Mouse (Mus musculus): Measurements from ENCODE around the gene Adgrf5.
"Not testable (repeated sequence)": the region's sequence is repeated elsewhere in the genome, so short reads cannot be mapped to it uniquely, and the experiment has no call there.

Adgrf5 gene

DNA sequence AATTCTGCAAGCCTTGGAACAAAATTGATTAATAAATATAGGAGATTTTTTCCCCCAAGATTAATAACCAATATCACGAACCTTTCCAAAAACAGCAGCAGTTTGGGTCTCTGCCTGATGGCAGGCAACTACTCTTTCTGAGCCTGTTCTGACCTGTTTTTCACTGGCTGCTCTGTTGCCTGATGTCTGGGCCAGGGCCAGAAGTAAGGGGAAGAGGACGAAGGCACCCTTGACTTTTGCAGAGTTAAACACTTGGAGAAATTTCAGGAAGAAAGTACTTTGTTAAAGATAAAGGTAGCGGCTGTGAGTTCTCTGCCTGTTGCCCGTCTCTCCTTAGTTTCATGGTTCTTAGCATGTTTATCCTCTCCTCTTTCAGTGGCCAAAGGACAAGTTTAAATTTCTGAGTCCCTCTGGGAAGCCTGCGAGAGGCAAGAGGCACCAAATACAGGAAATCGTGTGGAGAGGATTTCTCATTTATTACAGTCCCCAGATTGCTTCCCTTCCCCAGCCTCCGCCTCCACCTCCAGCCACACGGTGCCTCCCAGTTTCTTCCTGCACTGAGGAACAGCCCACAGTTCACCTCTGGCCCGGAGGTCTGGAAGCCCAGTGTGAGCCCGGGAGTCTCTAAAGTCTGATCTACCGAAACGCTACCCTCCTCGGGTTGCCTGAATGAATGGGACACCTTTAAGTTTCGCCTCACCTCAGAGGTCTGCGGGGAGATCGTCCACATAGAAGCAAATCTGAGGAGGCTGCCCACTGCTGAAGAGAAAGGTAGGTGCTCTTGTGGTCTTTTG is at the start of gene Adgrf5:
Adgrf5 (plus strand) TSS at position 626 of the 794 bp plus-strand sequence.
- peak; percentile 58 to 75 for DNase-seq

- peak; percentile 23 to 50 for DNase-seq
Observed at GRCm38 (mm10) chr17:43325986-43326671, 34.1 kb upstream of the Adgrf5 start.

DNA sequence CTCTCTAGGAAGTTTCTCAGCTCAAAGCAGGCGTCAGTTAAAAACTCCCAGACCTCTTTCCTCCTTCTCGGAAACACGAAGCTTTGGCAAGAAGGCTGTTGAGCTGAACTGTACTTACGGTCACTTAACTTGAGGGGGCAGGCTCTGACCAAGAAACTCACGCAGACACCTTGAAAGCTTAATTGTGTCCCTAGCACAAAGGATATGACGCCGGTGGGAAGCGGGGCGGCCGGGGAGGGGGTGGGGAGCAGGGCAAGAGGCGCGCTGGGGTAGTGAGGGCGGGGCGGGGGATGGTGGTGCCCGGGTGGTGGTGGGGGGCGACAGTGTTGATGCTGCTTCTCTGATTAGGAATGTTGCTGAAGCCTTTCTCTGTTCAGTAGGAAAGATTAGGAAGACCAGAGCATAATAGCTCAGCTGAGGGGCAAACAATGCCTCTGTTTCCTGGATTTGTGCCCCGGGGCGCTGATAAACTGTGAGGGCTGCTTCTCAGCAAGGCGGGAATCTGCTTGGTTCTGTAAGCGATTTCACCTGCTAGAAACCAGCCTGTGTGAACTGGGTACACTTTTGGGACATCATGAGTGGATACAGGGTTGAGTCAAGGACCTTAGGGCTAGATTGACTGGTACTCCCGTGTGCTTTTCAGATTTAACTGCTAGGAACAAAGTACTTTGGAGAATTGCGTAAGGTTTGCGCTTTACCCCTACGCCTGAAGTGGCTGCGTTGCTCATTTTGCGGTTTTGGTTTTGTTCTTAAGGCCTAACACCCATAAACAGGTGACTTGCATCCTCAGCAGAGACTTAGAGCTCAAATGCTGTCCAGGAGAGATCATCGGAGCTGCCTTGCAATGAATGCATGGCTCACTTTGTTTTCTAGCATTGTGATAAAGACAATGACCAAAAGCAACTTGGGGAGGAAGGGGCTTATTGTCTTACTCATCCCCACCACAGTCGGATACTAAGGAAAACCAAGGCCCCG is 33.2 kb upstream of the Adgrf5 start:
- peak; percentile 71 to 83 for DNase-seq

DNA sequence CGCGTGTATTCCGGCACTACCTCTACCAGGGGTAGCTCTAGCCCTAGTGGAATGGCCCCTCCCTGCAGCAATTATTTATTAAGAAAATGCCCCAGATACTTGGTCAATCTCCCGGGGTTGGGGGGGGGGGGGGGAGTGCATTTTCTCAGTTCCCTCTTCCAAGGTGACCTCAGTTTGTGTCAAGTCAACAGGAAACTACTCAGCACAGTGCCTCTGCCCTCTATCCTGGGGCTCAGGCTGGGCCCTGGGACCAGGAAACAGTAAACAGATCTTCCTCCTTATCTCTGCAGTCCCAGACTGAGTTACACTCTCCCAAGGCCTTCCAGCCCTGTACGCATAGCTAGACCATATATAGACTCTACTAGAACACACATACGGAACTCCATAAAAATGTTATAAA is 32.4 kb upstream of the Adgrf5 start:
- DNase-seq = no peak

- DNase-seq = no peak
Observed at GRCm38 (mm10) chr17:43329216-43329615, 31.0 kb upstream of the Adgrf5 start.

- DNase-seq = no peak
Observed at GRCm38 (mm10) chr17:43329761-43330183, 30.5 kb upstream of the Adgrf5 start.

DNA sequence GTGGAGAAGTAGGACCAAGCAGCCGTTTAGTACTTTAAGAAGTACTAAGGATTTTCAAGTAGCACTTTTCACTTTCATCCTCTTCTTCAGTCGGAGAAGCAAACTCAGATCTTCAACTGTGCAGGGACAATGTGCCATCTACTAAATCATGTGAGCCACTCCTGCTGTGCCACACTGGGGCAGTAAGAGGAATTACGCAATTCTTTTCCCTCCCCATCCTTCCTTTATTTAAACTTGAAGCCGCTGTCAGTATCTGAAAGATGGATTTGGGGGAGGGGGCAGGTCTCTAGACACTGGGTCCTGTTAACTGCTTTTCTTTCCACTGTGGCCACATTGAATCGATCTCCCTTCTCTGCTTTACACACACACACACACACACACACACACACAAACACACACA is 27.6 kb upstream of the Adgrf5 start:
- DNase-seq = no peak

DNA sequence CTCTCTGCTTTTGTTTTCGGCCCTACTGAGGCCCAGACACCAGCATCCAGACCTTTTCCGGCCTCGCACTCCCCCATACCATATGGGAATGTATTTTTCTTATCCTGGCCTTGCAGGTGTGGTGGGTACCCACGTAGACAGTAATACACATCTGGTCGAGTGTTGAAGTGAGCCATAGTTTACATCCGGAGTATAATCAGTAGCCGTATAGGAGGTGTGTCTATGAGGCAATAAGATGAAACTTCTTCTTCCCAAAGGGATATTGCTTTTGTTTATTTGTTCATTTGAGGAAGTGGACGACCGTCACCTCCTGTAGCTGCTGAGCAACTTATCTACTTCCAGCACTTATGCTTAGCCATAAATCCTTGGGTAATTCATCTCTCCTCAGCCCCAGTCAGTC is 26.2 kb upstream of the Adgrf5 start:
- DNase-seq = no peak

DNA sequence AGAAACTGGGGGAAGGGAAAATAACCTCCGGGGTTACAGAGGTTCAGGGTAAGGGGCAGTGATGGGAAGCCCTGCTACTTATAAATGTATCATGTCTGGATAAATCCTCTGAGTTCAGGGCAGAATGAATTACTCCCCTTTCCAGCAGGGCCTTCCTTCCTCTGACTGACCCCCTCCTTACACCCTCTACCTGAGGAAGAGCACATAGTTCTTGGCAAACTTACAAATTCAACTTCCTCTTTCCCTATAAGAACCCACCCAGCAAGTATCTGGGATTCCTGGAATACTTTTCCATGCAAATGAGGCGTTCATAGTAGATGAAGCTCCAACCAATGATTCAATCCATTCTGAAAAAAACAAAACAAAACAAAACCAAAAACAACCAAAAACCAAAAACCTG is 22.6 kb upstream of the Adgrf5 start:
- DNase-seq = no peak

GRCm38 (mm10) chr17:43338279-43338678 is 22.0 kb upstream of the Adgrf5 start:
- DNase-seq = no peak

GRCm38 (mm10) chr17:43346499-43346898 is 13.8 kb upstream of the Adgrf5 start:
- DNase-seq = not testable (repeated sequence)

DNA sequence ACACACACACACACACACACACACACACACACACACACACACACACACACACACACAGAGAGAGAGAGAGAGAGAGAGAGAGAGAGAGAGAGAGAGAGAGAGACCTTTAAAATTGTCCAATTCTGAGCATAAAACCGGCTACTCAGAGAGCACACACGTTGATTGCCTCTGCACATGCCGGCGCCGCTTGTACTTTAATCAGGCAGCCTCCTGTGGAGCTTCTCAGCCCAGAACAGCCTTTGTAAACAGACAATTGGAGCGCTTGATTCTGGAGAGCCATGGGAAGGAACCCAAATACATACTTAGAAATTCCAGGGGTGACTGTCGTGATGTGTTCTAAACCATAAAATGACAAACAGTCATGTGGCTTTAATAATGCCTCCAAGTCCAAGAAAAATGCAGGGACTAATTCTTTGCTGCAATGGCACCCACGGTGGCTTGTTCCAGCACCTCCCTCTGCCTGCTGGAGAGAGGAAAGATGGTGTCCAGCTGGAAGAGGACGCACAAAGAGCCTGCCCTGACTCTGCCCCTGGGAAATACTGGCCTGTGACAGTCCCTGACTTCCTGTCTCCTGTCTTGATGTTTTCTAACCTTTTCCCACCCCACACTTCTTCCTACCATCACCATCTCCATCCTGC is 2.2 kb upstream of the Adgrf5 start:
- no peak for DNase-seq

- DNase-seq = no peak
Observed at GRCm38 (mm10) chr17:43361021-43361420, 770 bp downstream of the Adgrf5 start.

- DNase-seq = peak in 1 of 2 experiments; percentile 52
Observed at GRCm38 (mm10) chr17:43362362-43362761, 2.1 kb downstream of the Adgrf5 start.

- DNase-seq = no peak
Observed at GRCm38 (mm10) chr17:43362881-43363280, 2.6 kb downstream of the Adgrf5 start.

DNA sequence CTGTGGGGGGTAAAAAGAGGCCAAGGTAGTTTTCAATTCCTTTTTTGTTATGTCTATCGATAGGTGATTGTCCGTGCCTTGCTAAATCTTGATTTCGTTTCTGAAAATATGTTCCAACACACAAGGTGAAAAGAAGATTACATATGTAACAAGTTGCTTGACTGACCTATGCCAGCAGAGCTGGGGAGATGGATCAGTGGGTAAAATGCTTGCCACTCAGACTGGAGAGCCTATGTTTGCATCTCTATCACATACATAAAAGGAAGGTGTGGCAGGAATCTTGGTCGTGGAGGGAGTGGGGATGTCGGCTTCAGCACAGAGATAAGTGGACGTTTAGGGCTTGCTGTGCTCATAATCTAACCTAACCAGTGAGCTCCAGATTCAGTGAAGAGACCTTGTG is 3.7 kb downstream of the Adgrf5 start:
- DNase-seq = no peak

DNA sequence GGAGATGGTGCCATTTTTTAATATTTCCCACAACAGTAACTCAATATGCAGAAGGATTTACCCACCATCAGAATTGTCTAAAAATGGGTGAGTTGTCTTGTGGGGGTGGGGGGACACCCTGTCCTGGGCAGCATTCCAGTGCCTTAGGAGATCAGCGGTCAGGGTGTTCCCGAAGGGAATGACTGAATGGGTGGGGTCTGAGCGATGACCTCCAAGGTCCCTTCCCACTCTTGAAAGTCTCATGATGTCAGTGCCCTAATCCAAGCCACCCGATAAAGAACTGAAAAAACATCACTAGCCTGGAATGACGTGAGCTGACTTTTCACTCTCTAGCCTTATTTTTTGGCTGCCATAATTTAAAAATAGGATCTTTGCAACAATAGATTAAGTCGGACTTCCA is 5.0 kb downstream of the Adgrf5 start:
- no peak for DNase-seq

DNA sequence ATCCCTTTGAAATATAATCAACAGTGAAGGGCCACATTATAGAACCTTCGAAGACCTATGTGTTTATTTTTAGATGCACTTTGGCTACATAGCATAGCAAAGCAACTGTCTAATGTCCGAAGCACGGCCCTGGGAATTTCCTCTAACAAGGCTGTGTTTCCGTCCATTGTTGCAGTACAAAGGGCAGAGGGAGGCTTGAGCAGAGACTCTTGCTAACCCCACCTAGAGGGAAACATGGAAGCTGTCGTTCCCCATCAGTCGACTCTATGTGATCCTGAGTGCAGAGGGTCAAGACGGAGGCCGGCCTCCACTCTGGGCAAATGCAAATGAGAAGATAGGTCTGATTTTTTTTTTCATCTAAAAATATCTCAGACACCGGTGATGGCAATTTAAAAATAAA is 6.2 kb downstream of the Adgrf5 start:
- DNase-seq = peak; percentile 38 to 43

- DNase-seq = no peak
Observed at GRCm38 (mm10) chr17:43368171-43368576, 7.9 kb downstream of the Adgrf5 start.

GRCm38 (mm10) chr17:43372604-43373003 is 12.4 kb downstream of the Adgrf5 start:
- DNase-seq = no peak

DNA sequence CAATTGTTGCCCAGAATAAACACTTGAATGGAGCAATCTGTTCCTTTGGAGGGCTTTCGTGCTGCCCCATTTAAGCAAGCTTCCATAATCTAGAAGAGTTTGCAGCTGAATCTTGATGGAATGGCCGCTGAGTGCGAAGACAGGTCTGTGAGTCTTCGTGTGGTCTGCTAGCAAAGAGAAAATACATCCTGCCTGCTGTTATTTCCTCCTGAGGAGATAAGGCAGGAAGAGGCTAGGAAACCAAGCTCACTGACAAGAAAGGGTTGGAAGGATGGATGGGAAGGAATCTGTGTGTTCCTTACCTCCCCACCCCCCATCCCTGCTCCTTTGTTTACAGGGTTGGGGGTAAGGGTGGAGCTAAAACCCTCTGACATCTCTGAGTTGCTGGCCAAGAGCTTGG is 13.8 kb downstream of the Adgrf5 start:
- no peak for DNase-seq

GRCm38 (mm10) chr17:43376527-43376926 is 16.3 kb downstream of the Adgrf5 start:
- DNase-seq = no peak

- no peak for DNase-seq
Observed at GRCm38 (mm10) chr17:43378703-43379102, 18.5 kb downstream of the Adgrf5 start.

Data from kidney, postnatal 4 days (tissue).